Mouse (Mus musculus): Measurements from ENCODE around the gene Fam217b. TPM values are rescaled to one million over a fixed set of nuclear protein-coding genes. Genes with fewer than 3 reads are reported as not detected.

Gene Fam217b
- polyA plus RNA-seq, 2 experiments from 2014 or later = 0.07 TPM; not detected in 1

- ATAC-seq = no peak
Measured at GRCm38 (mm10) chr2:178449386-178449785, 35.1 kb downstream of the Fam217b start.

- no peak for ATAC-seq
Measured at GRCm38 (mm10) chr2:178450236-178450635, 35.9 kb downstream of the Fam217b start.

- ATAC-seq = no peak
Measured at GRCm38 (mm10) chr2:178450961-178451360, 36.6 kb downstream of the Fam217b start.

GRCm38 (mm10) chr2:178454664-178455516 lies 40.6 kb downstream of the Fam217b start:
- ATAC-seq = no peak

- ATAC-seq = no peak
Measured at GRCm38 (mm10) chr2:178457414-178457813, 43.1 kb downstream of the Fam217b start.

GRCm38 (mm10) chr2:178460353-178460752 lies 46.0 kb downstream of the Fam217b start:
- no peak for ATAC-seq

- no peak for ATAC-seq
Measured at GRCm38 (mm10) chr2:178471546-178472480, 57.5 kb downstream of the Fam217b start.

- no peak for ATAC-seq
Measured at GRCm38 (mm10) chr2:178473916-178474315, 59.6 kb downstream of the Fam217b start.

Other genes with a start within 250 kb of the Fam217b start
- gene Sycp2, start 6.8 kb upstream of the Fam217b start, polyA plus RNA-seq (2017; shearing (Covaris generic)) = not detected
- gene Ppp1r3d, start 52 bp upstream of the Fam217b start, polyA plus RNA-seq (2017; shearing (Covaris generic)) = not detected
- not detected for gene Cdh26, start 16.0 kb downstream of the Fam217b start, polyA plus RNA-seq (2017; shearing (Covaris generic))

Measured in CD4-positive, CD25-positive, alpha-beta regulatory T cell, adult 4 months (primary cell).